Mouse (Mus musculus): Measurements from ENCODE around the gene Ptprj.

Gene Ptprj

DNA sequence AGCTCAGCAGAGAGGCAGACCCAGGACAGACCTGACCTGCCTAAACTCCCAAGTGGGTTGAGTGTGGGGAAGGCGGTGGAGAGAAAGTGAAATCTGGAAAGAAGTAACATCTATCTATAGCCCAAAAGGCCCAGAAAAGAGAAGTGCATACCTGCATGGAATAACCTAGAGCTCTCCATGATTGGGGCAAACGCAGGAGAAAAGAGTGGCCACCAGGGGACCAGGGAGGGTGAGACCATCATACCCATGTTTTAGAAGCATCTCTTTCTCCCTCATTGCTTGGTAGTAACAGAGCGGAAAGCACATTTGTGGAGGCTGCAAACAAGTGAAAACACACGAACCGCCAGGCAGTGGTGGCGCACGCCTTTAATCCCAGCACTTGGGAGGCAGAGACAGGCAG, 46.5 kb downstream of the Ptprj start:
- TF ChIP-seq NANOG (IDR thresholded peaks at IDR 0.05; ENCODE audit: borderline replicate concordance, low read length) (no peak), CTCF (conservative IDR thresholded peaks at IDR 0.05; ENCODE audit: low read length) (peak; percentile 40)
- H3K9me3 ChIP-seq (ENCODE audit: low read length), result no peaks in the 10 kb centered on the region
- H3K4me3 ChIP-seq (replicated peaks; ENCODE audit: low read length), result peak overlapping the region; percentile 55
- no peaks in the 10 kb centered on the region for H3K27me3 ChIP-seq (ENCODE audit: insufficient read depth, low read length)
- peaks cover 30% of the 10 kb centered on the region for H3K4me1 ChIP-seq (replicated peaks; ENCODE audit: low read depth, low read length)
- H3K36me3 ChIP-seq (ENCODE audit: insufficient read depth, low read length), result no peaks in the 10 kb centered on the region

DNA sequence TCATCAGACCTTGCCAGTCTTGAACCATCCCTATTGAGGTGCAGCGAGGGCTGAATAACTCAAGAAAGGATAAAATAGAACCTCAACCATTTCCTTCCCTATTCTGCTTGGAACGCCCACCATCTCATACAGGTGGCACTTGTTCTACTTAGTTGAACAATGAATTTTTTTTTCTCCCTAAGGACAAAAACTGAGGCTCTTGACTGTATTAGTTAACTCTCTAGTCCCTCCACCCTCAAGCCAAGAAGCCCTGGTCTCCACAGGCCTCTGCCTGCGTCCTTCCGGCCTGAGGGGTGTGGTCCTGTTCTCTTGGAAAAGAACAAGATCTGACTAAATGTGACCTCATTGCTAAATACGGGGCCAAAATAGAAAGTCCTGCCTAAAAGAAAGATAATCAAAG, 48.4 kb downstream of the Ptprj start:
- TF ChIP-seq CTCF (conservative IDR thresholded peaks at IDR 0.05; ENCODE audit: low read length) (no peak), NANOG (IDR thresholded peaks at IDR 0.05; ENCODE audit: borderline replicate concordance, low read length) (no peak), POU5F1 (IDR thresholded peaks at IDR 0.05; ENCODE audit: borderline replicate concordance, low read length) (no peak)
- H3K9me3 ChIP-seq (ENCODE audit: low read length), result no peaks in the 10 kb centered on the region
- no peaks in the 10 kb centered on the region for H3K27me3 ChIP-seq (ENCODE audit: insufficient read depth, low read length)
- peaks cover 30% of the 10 kb centered on the region for H3K4me1 ChIP-seq (replicated peaks; ENCODE audit: low read depth, low read length)
- H3K36me3 ChIP-seq (ENCODE audit: insufficient read depth, low read length), result no peaks in the 10 kb centered on the region
- no peak overlapping the region for H3K4me3 ChIP-seq (replicated peaks; ENCODE audit: low read length)

- no peak overlapping the region for H3K4me3 ChIP-seq (replicated peaks; ENCODE audit: low read length)
Observed at GRCm38 (mm10) chr2:90528107-90528506, 52.3 kb downstream of the Ptprj start.

DNA sequence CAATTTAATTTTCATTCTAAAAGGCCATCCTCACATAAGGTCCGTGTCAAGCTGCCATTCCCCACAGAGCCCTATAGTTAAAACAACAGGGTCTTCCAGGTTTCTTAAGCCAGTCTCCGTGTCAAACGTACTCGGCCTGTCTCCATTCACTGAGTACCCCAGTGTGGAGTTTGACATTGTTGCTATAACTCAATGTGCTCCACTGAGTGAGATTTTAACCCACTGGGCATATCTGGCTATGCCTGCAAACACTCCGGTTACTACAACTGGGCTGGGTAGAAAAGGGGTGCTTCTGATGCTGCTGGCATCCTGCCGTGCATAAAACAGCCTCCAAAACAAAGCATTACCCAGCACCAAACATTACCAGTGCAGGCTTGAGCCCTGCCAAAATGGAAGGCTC, 53.5 kb downstream of the Ptprj start:
- H3K4me3 ChIP-seq (replicated peaks; ENCODE audit: low read length), result no peak overlapping the region
- TF ChIP-seq CTCF (conservative IDR thresholded peaks at IDR 0.05; ENCODE audit: low read length), result no peak
- no peak for TF ChIP-seq NANOG (IDR thresholded peaks at IDR 0.05; ENCODE audit: borderline replicate concordance, low read length)
- no peak for TF ChIP-seq POU5F1 (IDR thresholded peaks at IDR 0.05; ENCODE audit: borderline replicate concordance, low read length)
- peaks cover 22% of the 10 kb centered on the region for H3K4me1 ChIP-seq (replicated peaks; ENCODE audit: low read depth, low read length)
- no peaks in the 10 kb centered on the region for H3K9me3 ChIP-seq (ENCODE audit: low read length)
- H3K36me3 ChIP-seq (ENCODE audit: insufficient read depth, low read length), result no peaks in the 10 kb centered on the region
- no peaks in the 10 kb centered on the region for H3K27me3 ChIP-seq (ENCODE audit: insufficient read depth, low read length)

More at GRCm38 (mm10) chr2:90528107-90528506, 52.3 kb downstream of the Ptprj start:
- H3K9me3 ChIP-seq (ENCODE audit: low read length), result no peaks in the 10 kb centered on the region
- H3K36me3 ChIP-seq (ENCODE audit: insufficient read depth, low read length), result no peaks in the 10 kb centered on the region
- no peak for TF ChIP-seq CTCF (conservative IDR thresholded peaks at IDR 0.05; ENCODE audit: low read length)
- no peak for TF ChIP-seq NANOG (IDR thresholded peaks at IDR 0.05; ENCODE audit: borderline replicate concordance, low read length)
- H3K27me3 ChIP-seq (ENCODE audit: insufficient read depth, low read length), result no peaks in the 10 kb centered on the region
- peaks cover 27% of the 10 kb centered on the region for H3K4me1 ChIP-seq (replicated peaks; ENCODE audit: low read depth, low read length)

DNA sequence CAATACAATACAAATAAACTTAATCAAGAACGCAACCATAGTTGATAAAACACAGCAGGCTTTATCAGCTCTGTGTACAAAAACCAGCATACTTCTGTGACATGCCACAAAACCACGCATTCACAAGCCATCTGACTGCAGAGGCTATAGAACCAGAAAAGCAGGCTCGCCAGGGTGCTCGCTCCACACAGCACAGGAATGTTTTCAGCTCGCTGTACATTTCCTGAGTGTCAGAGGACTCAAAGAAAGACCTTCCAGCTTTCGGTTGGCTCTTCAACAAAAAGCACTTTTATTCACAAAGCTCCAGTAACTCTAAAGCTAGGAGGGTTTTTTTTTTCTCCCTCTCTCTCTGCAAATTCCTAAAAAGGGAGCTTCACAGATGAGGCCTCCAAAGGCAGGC, 53.9 kb downstream of the Ptprj start:
- Histone ChIP-seq H3K4me3 (replicated peaks; ENCODE audit: low read length) (no peak overlapping the region), H3K27me3 (ENCODE audit: insufficient read depth, low read length) (no peaks in the 10 kb centered on the region), H3K9me3 (ENCODE audit: low read length) (no peaks in the 10 kb centered on the region), H3K36me3 (ENCODE audit: insufficient read depth, low read length) (no peaks in the 10 kb centered on the region), H3K4me1 (replicated peaks; ENCODE audit: low read depth, low read length) (peaks cover 19% of the 10 kb centered on the region)
- TF ChIP-seq NANOG (IDR thresholded peaks at IDR 0.05; ENCODE audit: borderline replicate concordance, low read length), result no peak
- TF ChIP-seq CTCF (conservative IDR thresholded peaks at IDR 0.05; ENCODE audit: low read length), result no peak
- no peak for TF ChIP-seq POU5F1 (IDR thresholded peaks at IDR 0.05; ENCODE audit: borderline replicate concordance, low read length)

DNA sequence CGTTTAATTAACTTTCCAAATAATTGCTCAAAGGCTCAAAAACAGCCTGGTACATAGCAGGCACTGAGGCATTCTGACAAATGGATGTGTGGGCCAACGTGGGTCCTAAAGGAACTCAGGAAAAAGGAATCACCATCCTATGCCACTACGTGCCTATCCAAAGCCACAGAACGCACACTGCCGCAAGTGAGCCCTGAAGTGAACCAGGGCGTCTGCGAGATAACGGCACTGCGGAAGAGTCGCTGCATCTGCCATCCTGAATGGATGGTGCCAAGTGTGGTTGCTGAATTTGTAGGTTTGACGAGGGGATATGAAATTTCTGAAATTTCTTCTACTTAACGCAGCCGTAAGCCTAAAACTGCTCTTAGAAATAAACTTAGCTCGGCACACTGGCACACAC, 54.6 kb downstream of the Ptprj start:
- Histone ChIP-seq H3K9me3 (ENCODE audit: low read length) (no peaks in the 10 kb centered on the region), H3K27me3 (ENCODE audit: insufficient read depth, low read length) (no peaks in the 10 kb centered on the region), H3K4me1 (replicated peaks; ENCODE audit: low read depth, low read length) (peaks cover 14% of the 10 kb centered on the region), H3K4me3 (replicated peaks; ENCODE audit: low read length) (no peak overlapping the region), H3K36me3 (ENCODE audit: insufficient read depth, low read length) (no peaks in the 10 kb centered on the region)
- TF ChIP-seq POU5F1 (IDR thresholded peaks at IDR 0.05; ENCODE audit: borderline replicate concordance, low read length) (no peak), CTCF (conservative IDR thresholded peaks at IDR 0.05; ENCODE audit: low read length) (no peak), NANOG (IDR thresholded peaks at IDR 0.05; ENCODE audit: borderline replicate concordance, low read length) (no peak)

DNA sequence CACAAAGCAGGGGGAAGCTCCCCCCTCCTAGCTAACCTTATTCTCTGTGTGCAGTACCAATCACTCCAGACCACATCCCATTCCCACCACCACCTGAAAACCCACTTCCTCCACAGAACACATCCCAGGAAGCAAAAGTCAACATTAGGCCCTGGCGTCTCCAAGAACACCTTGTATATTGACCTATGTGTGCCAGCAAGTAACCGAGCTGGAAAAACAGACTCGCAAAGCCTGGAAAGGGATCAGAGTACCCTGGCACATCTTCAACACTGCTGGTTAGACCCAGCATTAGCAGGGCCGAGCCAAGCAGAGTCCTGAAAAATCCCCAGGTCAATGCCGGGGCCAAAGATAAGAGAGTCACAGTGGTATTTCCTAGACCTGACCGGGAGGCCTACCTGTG, 58.0 kb downstream of the Ptprj start:
- no peak overlapping the region for H3K4me3 ChIP-seq (replicated peaks; ENCODE audit: low read length)
- H3K9me3 ChIP-seq (ENCODE audit: low read length), result no peaks in the 10 kb centered on the region
- H3K27me3 ChIP-seq (ENCODE audit: insufficient read depth, low read length), result no peaks in the 10 kb centered on the region
- H3K36me3 ChIP-seq (ENCODE audit: insufficient read depth, low read length), result no peaks in the 10 kb centered on the region
- H3K4me1 ChIP-seq (replicated peaks; ENCODE audit: low read depth, low read length), result peaks cover 10% of the 10 kb centered on the region; the same call in 1 of the 2 replicates
- no peak for TF ChIP-seq NANOG (IDR thresholded peaks at IDR 0.05; ENCODE audit: borderline replicate concordance, low read length)

DNA sequence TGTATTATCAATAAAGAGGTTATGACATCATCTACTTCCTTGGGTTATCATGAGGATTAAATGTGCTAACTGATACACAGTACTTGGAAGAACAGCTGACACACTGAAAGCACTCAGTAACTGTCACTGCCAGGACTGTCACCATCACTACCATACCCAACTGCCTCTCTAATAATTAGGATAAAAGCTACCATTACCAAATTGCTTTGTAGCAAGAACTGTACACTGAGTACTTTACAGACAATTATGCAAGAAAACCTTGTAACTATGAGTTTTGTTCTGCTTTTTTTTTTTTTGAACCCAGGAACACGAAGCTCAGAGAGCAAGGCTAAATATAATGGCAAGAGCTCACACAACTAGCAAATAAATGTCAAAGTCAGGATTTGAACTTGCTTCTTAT, 58.5 kb downstream of the Ptprj start:
- peaks cover 10% of the 10 kb centered on the region; the same call in 1 of the 2 replicates for H3K4me1 ChIP-seq (replicated peaks; ENCODE audit: low read depth, low read length)
- no peaks in the 10 kb centered on the region for H3K36me3 ChIP-seq (ENCODE audit: insufficient read depth, low read length)
- no peak for TF ChIP-seq POU5F1 (IDR thresholded peaks at IDR 0.05; ENCODE audit: borderline replicate concordance, low read length)
- TF ChIP-seq CTCF (conservative IDR thresholded peaks at IDR 0.05; ENCODE audit: low read length), result no peak
- TF ChIP-seq NANOG (IDR thresholded peaks at IDR 0.05; ENCODE audit: borderline replicate concordance, low read length), result no peak
- H3K4me3 ChIP-seq (replicated peaks; ENCODE audit: low read length), result no peak overlapping the region
- no peaks in the 10 kb centered on the region for H3K9me3 ChIP-seq (ENCODE audit: low read length)
- H3K27me3 ChIP-seq (ENCODE audit: insufficient read depth, low read length), result no peaks in the 10 kb centered on the region

- TF ChIP-seq CTCF (conservative IDR thresholded peaks at IDR 0.05; ENCODE audit: low read length) (no peak), NANOG (IDR thresholded peaks at IDR 0.05; ENCODE audit: borderline replicate concordance, low read length) (no peak), POU5F1 (IDR thresholded peaks at IDR 0.05; ENCODE audit: borderline replicate concordance, low read length) (no peak)
- Histone ChIP-seq H3K27me3 (ENCODE audit: insufficient read depth, low read length) (no peaks in the 10 kb centered on the region), H3K4me3 (replicated peaks; ENCODE audit: low read length) (no peak overlapping the region), H3K4me1 (replicated peaks; ENCODE audit: low read depth, low read length) (peaks cover 19% of the 10 kb centered on the region; the same call in 1 of the 2 replicates), H3K36me3 (ENCODE audit: insufficient read depth, low read length) (no peaks in the 10 kb centered on the region), H3K9me3 (ENCODE audit: low read length) (no peaks in the 10 kb centered on the region)
Observed at GRCm38 (mm10) chr2:90518296-90518695, 62.2 kb downstream of the Ptprj start.
